8 mouse cellular contexts compared by ENCODE assay signal in genomic region chr8:119840905-119841411, GRCm38 (mm10). TPM values are rescaled to one million over a fixed set of nuclear protein-coding genes. Genes with fewer than 3 reads are reported as not detected.
A peak's percentile ranks its signal among the peaks of the same experiment; 100 is the strongest.
DNase-seq lines count a peak whose midpoint lies in the region; ATAC-seq and TF ChIP-seq lines count a peak whose summit lies in the region.

No protein-coding gene starts in this region.

- H3K27ac ChIP-seq in ES-Bruce4 (ENCODE audit: insufficient read depth, low read length): peak overlapping the region; percentile 10; the same call in 1 of the 2 replicates
- peak overlapping the region; percentile 78 for H3K27ac ChIP-seq in forebrain, embryonic 12.5 days

- ATAC-seq in cerebellum, adult (ENCODE audit: insufficient number of reproducible peaks, low FRiP score, low TSS enrichment): 0 out of 2 replicates have a peak, but pooled peaks have one; percentile 45
- ATAC-seq in forebrain, embryonic 12.5 days (ENCODE audit: low FRiP score): peak; percentile 48

- no peak for TF ChIP-seq EP300 in ES-Bruce4 (IDR thresholded peaks at IDR 0.05; ENCODE audit: insufficient read depth, low read depth, low read length)

- no peak for TF ChIP-seq CTCF in ES-Bruce4 (IDR thresholded peaks at IDR 0.05; ENCODE audit: low read depth, low read length)

- H3K27me3 ChIP-seq in ES-Bruce4 (ENCODE audit: control insufficient read depth, insufficient read depth, low read length, poor library complexity, severe bottlenecking) (no peaks in the 10 kb centered on the region), myocyte (ENCODE audit: control insufficient read depth, insufficient read depth, insufficient read length) (no peaks in the 10 kb centered on the region)
- H3K27me3 ChIP-seq in forebrain, embryonic 12.5 days: peaks cover 4% of the 10 kb centered on the region; the same call in 1 of the 2 replicates

- H3K36me3 ChIP-seq in ES-Bruce4 (ENCODE audit: control insufficient read depth, insufficient read depth, low read length, poor library complexity, severe bottlenecking): no peaks in the 10 kb centered on the region
- no peaks in the 10 kb centered on the region for H3K36me3 ChIP-seq in forebrain, embryonic 12.5 days (replicated peaks)
- H3K36me3 ChIP-seq in myocyte (ENCODE audit: control insufficient read depth, insufficient read depth): no peaks in the 10 kb centered on the region

- H3K4me1 ChIP-seq in ES-Bruce4 (ENCODE audit: control insufficient read depth, insufficient read depth, low read length): peaks cover 2% of the 10 kb centered on the region
- peaks cover 44% of the 10 kb centered on the region for H3K4me1 ChIP-seq in forebrain, embryonic 12.5 days

- no peak for DNase-seq in cerebellum, postnatal 4 days (ENCODE audit: low spot score in 2 of 2)
- peak; percentile 75 for DNase-seq in kidney, postnatal 10 days
- no peak for DNase-seq in left cerebral cortex, postnatal 10 days (ENCODE audit: extremely low spot score in 1 of 2, low spot score in 2 of 2)
- no peak for DNase-seq in right cerebral cortex, postnatal 14 days

- peak overlapping the region; percentile 81 for H3K4me2 ChIP-seq in forebrain, embryonic 12.5 days
- peak overlapping the region; percentile 90 for H3K4me2 ChIP-seq in myocyte (ENCODE audit: low read depth)

- H3K4me3 ChIP-seq in ES-Bruce4 (ENCODE audit: low read depth, low read length): peak overlapping the region; percentile 71
- peak overlapping the region; percentile 68 for H3K4me3 ChIP-seq in forebrain, embryonic 12.5 days (replicated peaks)
- peak overlapping the region; percentile 76 for H3K4me3 ChIP-seq in myocyte

- TF ChIP-seq POLR2A in ES-Bruce4 (IDR thresholded peaks at IDR 0.05; ENCODE audit: insufficient read depth, low read length) (no peak), myocyte (IDR thresholded peaks at IDR 0.05; ENCODE audit: insufficient read length, low read depth) (no peak)

- intact Hi-C loops in left cerebral cortex, postnatal 10 days (cut with DNase I): loop anchor here (5.0 kb wide), 1 partner anchor 154 kb away; no protein-coding TSS in a partner anchor

- H3K9ac ChIP-seq in ES-Bruce4 (ENCODE audit: low read depth, poor library complexity, severe bottlenecking): peak overlapping the region; percentile 66
- H3K9ac ChIP-seq in forebrain, embryonic 12.5 days: peak overlapping the region; percentile 60

- no peaks in the 10 kb centered on the region for H3K9me3 ChIP-seq in ES-Bruce4 (replicated peaks; ENCODE audit: control insufficient read depth, insufficient read depth, low read length, poor library complexity, severe bottlenecking)
- no peaks in the 10 kb centered on the region for H3K9me3 ChIP-seq in forebrain, embryonic 12.5 days

- H3K79me2 ChIP-seq in myocyte (ENCODE audit: control insufficient read depth, insufficient read depth): peaks cover 25% of the 10 kb centered on the region

- peak overlapping the region; percentile 12 for H3ac ChIP-seq in myocyte (ENCODE audit: control insufficient read depth, insufficient read length)

- WGBS in forebrain, embryonic 12.5 days: 6% methylated on average over 8 of the region's 8 CpGs

TF ChIP-seq in myocyte, 11 proteins besides CTCF, POLR2A, EP300 and RAD21:
- TF ChIP-seq POLR2AphosphoS2 (IDR thresholded peaks at IDR 0.05; ENCODE audit: insufficient read length, low read depth): no peak
- TF ChIP-seq MAX (IDR thresholded peaks at IDR 0.05; ENCODE audit: low read depth): no peak
- no peak for TF ChIP-seq E2F4 (IDR thresholded peaks at IDR 0.05; ENCODE audit: insufficient read depth)
- no peak for TF ChIP-seq MYOG (IDR thresholded peaks at IDR 0.05; ENCODE audit: control insufficient read depth in 1 of 3, insufficient read depth in 1 of 3, insufficient read length in 2 of 3, low read depth in 2 of 3)
- TF ChIP-seq TCF12 (IDR thresholded peaks at IDR 0.05; ENCODE audit: insufficient read depth, poor library complexity, severe bottlenecking): no peak
- TF ChIP-seq TCF3 (IDR thresholded peaks at IDR 0.05; ENCODE audit: insufficient read length, low read depth): no peak
- TF ChIP-seq USF1 (IDR thresholded peaks at IDR 0.05; ENCODE audit: low read depth): no peak
- no peak for TF ChIP-seq CEBPB (IDR thresholded peaks at IDR 0.05; ENCODE audit: insufficient read depth, poor library complexity, severe bottlenecking)
- TF ChIP-seq SRF (IDR thresholded peaks at IDR 0.05; ENCODE audit: control insufficient read depth, insufficient read length, low read depth): no peak
- TF ChIP-seq MYOD1 (IDR thresholded peaks at IDR 0.05; ENCODE audit: control insufficient read depth in 1 of 3, insufficient read length in 2 of 3, low read depth in 2 of 3): no peak
- TF ChIP-seq REST (IDR thresholded peaks at IDR 0.05; ENCODE audit: insufficient read depth, insufficient read length): no peak

RNA-seq across cellular contexts. Expression of gene Cotl1, which starts 0.6 kb away (rescaled TPM):
- polyA plus RNA-seq in ES-Bruce4 (2011; ENCODE audit: insufficient read depth, insufficient read length, low read depth, missing spikeins) (106 and 111 TPM in 2 replicates), myocyte (2012; fragmentation: generic; extraction: Trizol) (144 TPM)
- polyA plus RNA-seq in forebrain, embryonic 12.5 days (2016; fragmentation: Nextera tagmentation; extraction: Ambion mirVana): 148 and 282 TPM in 2 replicates
- 100 to 1,000 TPM in 1 of 2 experiments, 10 to 100 TPM in 1; 96.5 to 100 TPM for total RNA-seq in left cerebral cortex, postnatal 10 days (2021)

RNA-seq across cellular contexts. Expression of gene Klhl36, which starts 21.1 kb away (rescaled TPM):
- polyA plus RNA-seq in ES-Bruce4 (2011; ENCODE audit: insufficient read depth, insufficient read length, low read depth, missing spikeins): 3.0 and 3.2 TPM in 2 replicates
- polyA plus RNA-seq in forebrain, embryonic 12.5 days (2016; fragmentation: Nextera tagmentation; extraction: Ambion mirVana): 9.9 and 10.9 TPM in 2 replicates
- polyA plus RNA-seq in myocyte (2012; fragmentation: generic; extraction: Trizol): 4.0 TPM
- total RNA-seq in left cerebral cortex, postnatal 10 days (2021): 1 to 10 TPM; 7.3 to 8.2 TPM
